In genomic region chr11:93098933-93099381, GRCm38 (mm10) we compare ENCODE assay signal across 8 mouse cellular contexts. TPM values are rescaled to one million over a fixed set of nuclear protein-coding genes. Genes with fewer than 3 reads are reported as not detected.
DNase-seq lines count a peak whose midpoint lies in the region; ATAC-seq lines count a peak whose summit lies in the region.

No protein-coding gene starts in this region.

- no peaks in the 10 kb centered on the region for H3K9me3 ChIP-seq in lung, embryonic 15.5 days
- no peaks in the 10 kb centered on the region for H3K9me3 ChIP-seq in hindbrain, embryonic 13.5 days
- H3K9me3 ChIP-seq in liver, embryonic 15.5 days (replicated peaks) = no peaks in the 10 kb centered on the region

- no peak overlapping the region for H3K27ac ChIP-seq in lung, embryonic 15.5 days
- H3K27ac ChIP-seq in hindbrain, embryonic 13.5 days = peak overlapping the region; percentile 82
- H3K27ac ChIP-seq in liver, embryonic 15.5 days (replicated peaks) = no peak overlapping the region

- WGBS in lung, embryonic 15.5 days = under 1% methylated on average over 36 of the region's 37 CpGs
- under 1% methylated on average over 30 of the region's 37 CpGs for WGBS in hindbrain, embryonic 13.5 days
- 1% methylated on average over 37 of the region's 37 CpGs for WGBS in liver, embryonic 15.5 days (ENCODE audit: insufficient replicate concordance)

- no peak for ATAC-seq in lung, embryonic 15.5 days (ENCODE audit: borderline replicate concordance, extremely low read depth, low FRiP score, low TSS enrichment)
- ATAC-seq in hindbrain, embryonic 13.5 days (ENCODE audit: low FRiP score) = peak; percentile 75
- ATAC-seq in liver, embryonic 15.5 days (ENCODE audit: insufficient read depth) = no peak

- no peaks in the 10 kb centered on the region for H3K36me3 ChIP-seq in lung, embryonic 15.5 days
- H3K36me3 ChIP-seq in hindbrain, embryonic 13.5 days = no peaks in the 10 kb centered on the region
- H3K36me3 ChIP-seq in liver, embryonic 15.5 days (replicated peaks) = no peaks in the 10 kb centered on the region

- DNase-seq in lung, postnatal 36 days = no peak
- DNase-seq in cerebellum, postnatal 4 days (ENCODE audit: low spot score in 2 of 2) = peak; percentile 58 to 63
- no peak for DNase-seq in testis, postnatal 10 days (ENCODE audit: low spot score)
- DNase-seq in urinary bladder, postnatal 4 days (ENCODE audit: low spot score in 2 of 2) = no peak
- DNase-seq in urinary bladder, adult 2 months (ENCODE audit: low spot score) = no peak

- peak overlapping the region; percentile 31 for H3K4me3 ChIP-seq in lung, embryonic 15.5 days
- peak overlapping the region; percentile 66 for H3K4me3 ChIP-seq in hindbrain, embryonic 13.5 days
- no peak overlapping the region for H3K4me3 ChIP-seq in liver, embryonic 15.5 days (replicated peaks)

- H3K4me2 ChIP-seq in lung, embryonic 15.5 days = peak overlapping the region; percentile 54
- peak overlapping the region; percentile 95 for H3K4me2 ChIP-seq in hindbrain, embryonic 13.5 days
- peak overlapping the region; percentile 10 for H3K4me2 ChIP-seq in liver, embryonic 15.5 days

- H3K27me3 ChIP-seq in lung, embryonic 15.5 days = peaks cover 66% of the 10 kb centered on the region
- peaks cover 57% of the 10 kb centered on the region for H3K27me3 ChIP-seq in hindbrain, embryonic 13.5 days
- H3K27me3 ChIP-seq in liver, embryonic 15.5 days = peaks cover 61% of the 10 kb centered on the region

- no peaks in the 10 kb centered on the region for H3K4me1 ChIP-seq in lung, embryonic 15.5 days
- H3K4me1 ChIP-seq in hindbrain, embryonic 13.5 days (replicated peaks) = peaks cover 22% of the 10 kb centered on the region
- H3K4me1 ChIP-seq in liver, embryonic 15.5 days (replicated peaks) = no peaks in the 10 kb centered on the region

- no peak overlapping the region for H3K9ac ChIP-seq in lung, embryonic 15.5 days
- H3K9ac ChIP-seq in hindbrain, embryonic 13.5 days = peak overlapping the region; percentile 79
- H3K9ac ChIP-seq in liver, embryonic 15.5 days = no peak overlapping the region

RNA-seq across cellular contexts. Expression of gene Car10, which starts 1.1 kb away (rescaled TPM):
- polyA plus RNA-seq in lung, embryonic 15.5 days (2015; fragmentation: Nextera tagmentation; extraction: Ambion mirVana) = 0.40 TPM in 1 of 2 replicates, not detected in the other
- polyA plus RNA-seq in hindbrain, embryonic 13.5 days (2015; fragmentation: Nextera tagmentation; extraction: Ambion mirVana) = 29.3 and 32.9 TPM in 2 replicates
- polyA plus RNA-seq in liver, embryonic 15.5 days (2015; fragmentation: Nextera tagmentation; extraction: Ambion mirVana) = not detected in 2 replicates
- 0.10 and 0.21 TPM in 2 replicates for polyA plus RNA-seq in urinary bladder, adult 2 months (2012; rRNA removed)

Comparison
In these comparisons a context has a peak if more than half of its experiments do, and no peak if none do; other contexts are left out.
1. H3K4me2 ChIP-seq: peak in every context shown above with its lines; median percentile 95 in hindbrain, embryonic 13.5 days; 54 in lung, embryonic 15.5 days; 10 in liver, embryonic 15.5 days.
2. DNase-seq: peak in cerebellum, postnatal 4 days (2 of 2); none in lung, postnatal 36 days (single experiment), testis, postnatal 10 days (single experiment), urinary bladder, postnatal 4 days (0 of 2) and urinary bladder, adult 2 months (single experiment).
3. RNA of gene Car10, which starts 1.1 kb away (polyA plus RNA-seq): 29.3 to 32.9 TPM in hindbrain, embryonic 13.5 days; 0.40 TPM in lung, embryonic 15.5 days, 0.10 to 0.21 TPM in urinary bladder, adult 2 months and not detected in liver, embryonic 15.5 days; every median in the first group is over 10 times any median in the second.